In the genomic region with DNA sequence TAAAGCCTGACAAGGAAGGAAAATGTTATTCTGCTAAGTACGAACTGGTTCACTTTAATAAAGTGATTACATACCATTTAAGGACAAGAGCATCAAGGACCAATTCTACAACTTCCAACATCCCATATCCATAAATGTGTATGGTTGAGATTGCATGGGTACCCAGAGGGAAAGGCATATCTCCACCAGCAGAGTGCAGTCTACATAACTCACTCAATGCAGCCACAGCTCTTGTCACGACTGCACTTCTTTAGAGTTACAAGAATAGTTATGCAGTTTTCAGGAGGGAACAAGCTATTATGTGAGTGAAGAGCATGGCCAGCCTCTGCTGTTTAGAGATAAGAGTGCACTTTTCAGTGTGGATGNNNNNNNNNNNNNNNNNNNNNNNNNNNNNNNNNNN, we compare ENCODE assay signal across 24 mouse cellular contexts.
DNase-seq lines count a peak whose midpoint lies in the region; ATAC-seq and TF ChIP-seq lines count a peak whose summit lies in the region.
"Had no signal": no experiment of that assay in that cellular context is flagged by ENCODE, and none has a peak within 500 bp of the region (broad histone marks: within the 10 kb centered on the region; RNA-seq: fewer than 3 reads in every experiment).

No protein-coding gene starts in this region.

- no peak overlapping the region for H3K4me2 ChIP-seq in embryonic facial prominence, embryonic 14.5 days (ENCODE audit: low read depth, low read length)
- no peak overlapping the region for H3K4me2 ChIP-seq in liver, postnatal 0 days (ENCODE audit: low read depth, low read length)
- no peak overlapping the region for H3K4me2 ChIP-seq in liver, embryonic 12.5 days
- H3K4me2 ChIP-seq: embryonic facial prominence, embryonic 15.5 days; heart, embryonic 12.5 days; liver, embryonic 11.5 days; neural tube, embryonic 15.5 days had no signal

- H3K27me3 ChIP-seq in embryonic facial prominence, embryonic 14.5 days (replicated peaks; ENCODE audit: control insufficient read depth, insufficient read depth, low read length) = no peaks in the 10 kb centered on the region
- H3K27me3 ChIP-seq in embryonic facial prominence, embryonic 10.5 days (replicated peaks; ENCODE audit: low read depth, poor library complexity, severe bottlenecking) = no peaks in the 10 kb centered on the region
- H3K27me3 ChIP-seq in liver, postnatal 0 days (ENCODE audit: insufficient read depth, low read length) = no peaks in the 10 kb centered on the region
- H3K27me3 ChIP-seq in liver, embryonic 12.5 days (replicated peaks) = no peaks in the 10 kb centered on the region
- H3K27me3 ChIP-seq: embryonic facial prominence, embryonic 15.5 days; heart, embryonic 12.5 days; neural tube, embryonic 15.5 days had no signal

- ATAC-seq in embryonic facial prominence, embryonic 14.5 days (ENCODE audit: low read depth) = no peak
- no peak for ATAC-seq in liver, postnatal 0 days
- ATAC-seq in liver, embryonic 12.5 days = no peak
- ATAC-seq: CD4-positive, CD25-positive, alpha-beta regulatory T cell, adult 4 months had no signal

- peak; percentile 4 for DNase-seq in embryonic facial prominence, embryonic 14.5 days (ENCODE audit: low spot score)
- DNase-seq in embryonic facial prominence, embryonic 10.5 days (ENCODE audit: low spot score) = no peak
- peak; percentile 20 for DNase-seq in kidney, adult 9 months
- no peak for DNase-seq in kidney, adult 11 months
- no peak for DNase-seq in liver, postnatal 0 days
- peak; percentile 10 for DNase-seq in adipocyte (ENCODE audit: low spot score)
- no peak for DNase-seq in ovary, postnatal 10 days (ENCODE audit: low spot score)
- DNase-seq: adrenal gland, postnatal 25 days; cerebellum, adult 8-10 months; gastrocnemius, postnatal 36 days; heart, postnatal 4 days; lung, postnatal 10 days; right cerebral cortex, postnatal 4 days; thymus, postnatal 36 days had no signal

- no peak for TF ChIP-seq EP300 in liver, postnatal 0 days (IDR thresholded peaks at IDR 0.05; ENCODE audit: low read depth)

- H3K9ac ChIP-seq in embryonic facial prominence, embryonic 14.5 days (ENCODE audit: low read depth, low read length) = no peak overlapping the region
- no peak overlapping the region for H3K9ac ChIP-seq in liver, postnatal 0 days (replicated peaks)
- H3K9ac ChIP-seq in liver, embryonic 12.5 days = no peak overlapping the region
- H3K9ac ChIP-seq: embryonic facial prominence, embryonic 15.5 days; heart, embryonic 12.5 days; neural tube, embryonic 15.5 days had no signal

- H3K27ac ChIP-seq in embryonic facial prominence, embryonic 14.5 days (replicated peaks; ENCODE audit: low read depth, low read length) = no peak overlapping the region
- no peak overlapping the region for H3K27ac ChIP-seq in embryonic facial prominence, embryonic 10.5 days (replicated peaks)
- no peak overlapping the region for H3K27ac ChIP-seq in liver, postnatal 0 days (ENCODE audit: low read depth)
- no peak overlapping the region for H3K27ac ChIP-seq in liver, embryonic 12.5 days
- H3K27ac ChIP-seq: embryonic facial prominence, embryonic 15.5 days; forebrain, embryonic 10.5 days; limb, embryonic 10.5 days; midbrain, embryonic 10.5 days; neural tube, embryonic 15.5 days had no signal

- peak; percentile 19 for TF ChIP-seq CTCF in liver, postnatal 0 days (IDR thresholded peaks at IDR 0.05; ENCODE audit: low read depth)

- no peaks in the 10 kb centered on the region for H3K4me1 ChIP-seq in embryonic facial prominence, embryonic 14.5 days (ENCODE audit: control insufficient read depth, insufficient read depth, low read length)
- no peaks in the 10 kb centered on the region for H3K4me1 ChIP-seq in embryonic facial prominence, embryonic 10.5 days
- no peaks in the 10 kb centered on the region for H3K4me1 ChIP-seq in liver, postnatal 0 days (ENCODE audit: insufficient read depth)
- H3K4me1 ChIP-seq in liver, embryonic 12.5 days = no peaks in the 10 kb centered on the region
- H3K4me1 ChIP-seq: embryonic facial prominence, embryonic 15.5 days; forebrain, embryonic 10.5 days; heart, embryonic 12.5 days; limb, embryonic 10.5 days; midbrain, embryonic 10.5 days; neural tube, embryonic 15.5 days had no signal

- no peak overlapping the region for H3K4me3 ChIP-seq in embryonic facial prominence, embryonic 14.5 days (ENCODE audit: low read depth, low read length)
- H3K4me3 ChIP-seq in embryonic facial prominence, embryonic 10.5 days = no peak overlapping the region
- no peak overlapping the region for H3K4me3 ChIP-seq in liver, postnatal 0 days (ENCODE audit: low read depth, low read length)
- no peak overlapping the region for H3K4me3 ChIP-seq in liver, embryonic 12.5 days
- H3K4me3 ChIP-seq: embryonic facial prominence, embryonic 15.5 days; forebrain, embryonic 10.5 days; heart, embryonic 12.5 days; limb, embryonic 10.5 days; midbrain, embryonic 10.5 days; myocyte; neural tube, embryonic 15.5 days had no signal

- WGBS in embryonic facial prominence, embryonic 14.5 days = 67% methylated on average over 2 of the region's 2 CpGs
- 78% methylated on average over 2 of the region's 2 CpGs for WGBS in embryonic facial prominence, embryonic 10.5 days
- 50% methylated on average over 2 of the region's 2 CpGs for WGBS in liver, postnatal 0 days (ENCODE audit: insufficient replicate concordance)
- WGBS in liver, embryonic 12.5 days (ENCODE audit: insufficient replicate concordance) = 44% methylated on average over 2 of the region's 2 CpGs

- no peaks in the 10 kb centered on the region for H3K9me3 ChIP-seq in embryonic facial prominence, embryonic 14.5 days (ENCODE audit: control insufficient read depth, low read length)
- no peaks in the 10 kb centered on the region for H3K9me3 ChIP-seq in embryonic facial prominence, embryonic 10.5 days
- H3K9me3 ChIP-seq in liver, postnatal 0 days (ENCODE audit: low read length) = no peaks in the 10 kb centered on the region
- H3K9me3 ChIP-seq in liver, embryonic 12.5 days (replicated peaks) = no peaks in the 10 kb centered on the region
- H3K9me3 ChIP-seq: embryonic facial prominence, embryonic 15.5 days; forebrain, embryonic 10.5 days; heart, embryonic 12.5 days; limb, embryonic 10.5 days; midbrain, embryonic 10.5 days; neural tube, embryonic 15.5 days had no signal

- no peaks in the 10 kb centered on the region for H3K36me3 ChIP-seq in embryonic facial prominence, embryonic 14.5 days (ENCODE audit: control insufficient read depth, insufficient read depth, low read length)
- H3K36me3 ChIP-seq in embryonic facial prominence, embryonic 10.5 days (replicated peaks) = no peaks in the 10 kb centered on the region
- H3K36me3 ChIP-seq in liver, postnatal 0 days (replicated peaks; ENCODE audit: insufficient read depth, low read length) = no peaks in the 10 kb centered on the region
- no peaks in the 10 kb centered on the region for H3K36me3 ChIP-seq in liver, embryonic 12.5 days
- H3K36me3 ChIP-seq: embryonic facial prominence, embryonic 15.5 days; forebrain, embryonic 10.5 days; heart, embryonic 12.5 days; limb, embryonic 10.5 days; midbrain, embryonic 10.5 days; neural tube, embryonic 15.5 days had no signal

Comparison
In these comparisons a context has a peak if more than half of its experiments do, and no peak if none do; other contexts are left out.
1. DNase-seq: peak in embryonic facial prominence, embryonic 14.5 days (single experiment), kidney, adult 9 months (single experiment) and adipocyte (single experiment); none in embryonic facial prominence, embryonic 10.5 days (single experiment), kidney, adult 11 months (single experiment), liver, postnatal 0 days (single experiment) and ovary, postnatal 10 days (single experiment).